Mouse (Mus musculus) kidney, embryonic 14.5 days (tissue): ENCODE data around the gene Gm17364. TPM values are rescaled to one million over a fixed set of nuclear protein-coding genes. Genes with fewer than 3 reads are reported as not detected.
"Not testable (repeated sequence)": the region's sequence is repeated elsewhere in the genome, so short reads cannot be mapped to it uniquely, and the experiment has no call there.

Source experiments
- ATAC-seq: fragments of 200-750 bp; cut with Nextera tagmentation; 2 replicates; pipeline ENCODE4 v1.8.0; 2017; ENCODE audit warnings: moderate number of reproducible peaks, mild to moderate bottlenecking, moderate TSS enrichment, moderate library complexity; ENCODE audit not compliant: low FRiP score, low TSS enrichment
- H3K27ac ChIP-seq: fragments of 300-500 bp; sonication (generic); 2 replicates; pipeline ENCODE4 v1.5.1; 2014; ENCODE audit warnings: low read depth, mild to moderate bottlenecking, low read length, moderate library complexity, mixed read lengths
- H3K27me3 ChIP-seq: fragments of 300-500 bp; sonication (generic); 2 replicates; pipeline ENCODE4 v1.6.1; 2014; ENCODE audit warnings: mild to moderate bottlenecking, low read length; ENCODE audit not compliant: control insufficient read depth, insufficient read depth
- H3K36me3 ChIP-seq: fragments of 300-500 bp; sonication (generic); 2 replicates; pipeline ENCODE4 v1.6.1; 2014; ENCODE audit warnings: low read length, mixed read lengths; ENCODE audit not compliant: control insufficient read depth, insufficient read depth
- H3K4me1 ChIP-seq: fragments of 300-500 bp; sonication (generic); 2 replicates; pipeline ENCODE4 v1.6.1; 2014; ENCODE audit warnings: low read length, mixed read lengths; ENCODE audit not compliant: control insufficient read depth, insufficient read depth
- H3K4me2 ChIP-seq: fragments of 300-500 bp; sonication (generic); replicated peaks from 2 replicates; pipeline ENCODE4 v1.6.1; 2014; ENCODE audit warnings: low read depth, mild to moderate bottlenecking, low read length
- H3K4me3 ChIP-seq: fragments of 300-500 bp; sonication (generic); 2 replicates; pipeline ENCODE4 v1.5.1; 2014; ENCODE audit warnings: mild to moderate bottlenecking, low read length
- H3K9ac ChIP-seq: fragments of 300-500 bp; sonication (generic); 2 replicates; pipeline ENCODE4 v1.6.1; 2014; ENCODE audit warnings: low read depth, mild to moderate bottlenecking, low read length, moderate library complexity
- H3K9me3 ChIP-seq: fragments of 300-500 bp; sonication (generic); 2 replicates; pipeline ENCODE4 v1.6.1; 2016; ENCODE audit warnings: low read length; ENCODE audit not compliant: control insufficient read depth
- WGBS: fragments of 180-500 bp; shearing (Covaris S2); extraction: QIAGEN DNeasy Blood & Tissue Kit; methylation state at CpG from one replicate; pipeline ENCODE4 v1.1.7; 2014; 5-methylcytosine and 5-hydroxymethylcytosine counted together
- polyA plus RNA-seq: library from polyadenylated mRNA; unstranded; fragments of >200 nt; fragmentation: Nextera tagmentation; extraction: Ambion mirVana; gene quantifications from 2 replicates; pipeline ENCODE4 v1.2.1, GENCODE M21; 2014

Gene Gm17364
- polyA plus RNA-seq, 1 experiment from 2014 or later = not detected

- Histone ChIP-seq H3K4me1 (no peaks in the 10 kb centered on the region), H3K4me3 (no peak overlapping the region), H3K9me3 (no peaks in the 10 kb centered on the region), H3K36me3 (no peaks in the 10 kb centered on the region), H3K27me3 (no peaks in the 10 kb centered on the region), H3K4me2 (no peak overlapping the region), H3K9ac (no peak overlapping the region), H3K27ac (no peak overlapping the region)
- WGBS = 92% methylated on average over 4 of the region's 4 CpGs
- ATAC-seq = no peak
Observed at GRCm38 (mm10) chr13:41257851-41258250, 15.9 kb downstream of the Gm17364 start.

GRCm38 (mm10) chr13:41256962-41257361, 16.8 kb downstream of the Gm17364 start:
- no peak overlapping the region for H3K27ac ChIP-seq
- no peaks in the 10 kb centered on the region for H3K36me3 ChIP-seq
- H3K9ac ChIP-seq = no peak overlapping the region
- no peaks in the 10 kb centered on the region for H3K27me3 ChIP-seq
- H3K4me3 ChIP-seq = no peak overlapping the region
- H3K4me2 ChIP-seq = no peak overlapping the region
- 96% methylated on average over 3 of the region's 3 CpGs for WGBS
- H3K9me3 ChIP-seq = no peaks in the 10 kb centered on the region
- H3K4me1 ChIP-seq = no peaks in the 10 kb centered on the region
- ATAC-seq = no peak

- Histone ChIP-seq H3K9ac (no peak overlapping the region), H3K27me3 (no peaks in the 10 kb centered on the region), H3K4me3 (no peak overlapping the region), H3K27ac (no peak overlapping the region), H3K9me3 (no peaks in the 10 kb centered on the region), H3K4me2 (no peak overlapping the region), H3K36me3 (no peaks in the 10 kb centered on the region), H3K4me1 (no peaks in the 10 kb centered on the region)
- WGBS = 92% methylated on average over 5 of the region's 5 CpGs
- no peak for ATAC-seq
Observed at GRCm38 (mm10) chr13:41256126-41256525, 17.7 kb downstream of the Gm17364 start.

GRCm38 (mm10) chr13:41252736-41253135, 21.0 kb downstream of the Gm17364 start:
- Histone ChIP-seq H3K36me3 (no peaks in the 10 kb centered on the region), H3K27me3 (no peaks in the 10 kb centered on the region), H3K27ac (no peak overlapping the region), H3K9ac (no peak overlapping the region), H3K4me1 (peaks cover 4% of the 10 kb centered on the region; the same call in 1 of the 2 replicates), H3K9me3 (no peaks in the 10 kb centered on the region), H3K4me3 (no peak overlapping the region), H3K4me2 (no peak overlapping the region)
- WGBS = 92% methylated on average over 7 of the region's 7 CpGs
- ATAC-seq = no peak

DNA sequence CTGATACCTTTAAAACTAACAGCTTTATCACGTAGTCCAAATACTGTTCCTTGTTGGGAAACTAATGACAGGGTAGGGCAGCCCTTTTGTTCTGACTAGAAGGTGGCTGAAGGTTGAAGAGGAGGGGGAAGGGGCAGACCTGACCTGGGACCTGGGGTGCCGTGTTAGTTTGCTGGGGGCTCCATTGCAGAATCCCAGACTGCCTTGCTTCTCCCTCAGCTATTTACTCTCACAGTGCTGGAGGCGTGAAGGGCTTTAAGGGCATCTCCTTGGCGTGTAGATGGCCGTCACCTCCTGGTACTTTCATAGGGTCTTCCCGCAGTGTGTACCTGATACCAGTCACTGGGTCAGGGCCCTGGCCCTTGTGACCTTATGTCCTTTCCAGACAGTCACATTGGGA, 21.6 kb downstream of the Gm17364 start:
- 63% methylated on average over 6 of the region's 6 CpGs for WGBS
- no peak overlapping the region for H3K4me2 ChIP-seq
- ATAC-seq = no peak

GRCm38 (mm10) chr13:41251667-41252066, 22.1 kb downstream of the Gm17364 start:
- Histone ChIP-seq H3K4me3 (no peak overlapping the region), H3K9ac (no peak overlapping the region), H3K4me1 (peaks cover 4% of the 10 kb centered on the region; the same call in 1 of the 2 replicates), H3K9me3 (no peaks in the 10 kb centered on the region), H3K36me3 (no peaks in the 10 kb centered on the region), H3K27ac (no peak overlapping the region), H3K4me2 (no peak overlapping the region), H3K27me3 (no peaks in the 10 kb centered on the region)
- 55% methylated on average over 5 of the region's 5 CpGs for WGBS
- no peak for ATAC-seq

More for the DNA sequence above, 21.6 kb downstream of the Gm17364 start:
- Histone ChIP-seq H3K36me3 (no peaks in the 10 kb centered on the region), H3K4me3 (no peak overlapping the region), H3K9ac (no peak overlapping the region), H3K9me3 (no peaks in the 10 kb centered on the region), H3K4me1 (peaks cover 4% of the 10 kb centered on the region; the same call in 1 of the 2 replicates), H3K27ac (no peak overlapping the region), H3K27me3 (no peaks in the 10 kb centered on the region)

DNA sequence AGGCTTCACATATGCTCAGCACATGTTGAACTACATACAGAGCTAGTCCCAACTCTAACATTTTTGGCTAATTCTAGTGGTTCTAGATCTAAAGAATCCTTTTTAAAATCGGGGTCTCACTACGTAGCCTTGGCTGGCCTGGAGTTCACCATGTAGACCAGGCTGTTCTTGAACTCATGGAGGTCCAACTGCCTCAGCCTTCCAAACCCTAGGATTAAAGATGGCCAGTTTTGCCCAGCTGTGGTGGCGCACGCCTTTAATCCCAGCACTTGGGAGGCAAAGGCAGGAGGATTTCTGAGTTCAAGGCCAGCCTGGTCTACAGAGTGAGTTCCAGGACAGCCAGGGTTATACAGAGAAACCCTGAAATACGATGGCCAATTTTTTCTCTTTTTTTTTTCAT, 22.5 kb downstream of the Gm17364 start:
- peak overlapping the region; percentile 71; the same call in 1 of the 2 replicates for H3K4me2 ChIP-seq
- H3K4me1 ChIP-seq, H3K4me3 ChIP-seq, H3K27me3 ChIP-seq, ATAC-seq, H3K36me3 ChIP-seq, H3K9ac ChIP-seq, H3K27ac ChIP-seq, H3K9me3 ChIP-seq: not testable (repeated sequence)
- WGBS = 97% methylated on average over 5 of the region's 5 CpGs

- Histone ChIP-seq H3K4me3 (peak overlapping the region; percentile 79), H3K27me3 (no peaks in the 10 kb centered on the region), H3K4me1 (peaks cover 4% of the 10 kb centered on the region; the same call in 1 of the 2 replicates), H3K9me3 (no peaks in the 10 kb centered on the region), H3K27ac (peak overlapping the region; percentile 76), H3K4me2 (peak overlapping the region; percentile 71), H3K36me3 (no peaks in the 10 kb centered on the region), H3K9ac (peak overlapping the region; percentile 83)
- no peak for ATAC-seq
- 2% methylated on average over 27 of the region's 27 CpGs for WGBS
Observed at GRCm38 (mm10) chr13:41250318-41250981, 23.3 kb downstream of the Gm17364 start.

DNA sequence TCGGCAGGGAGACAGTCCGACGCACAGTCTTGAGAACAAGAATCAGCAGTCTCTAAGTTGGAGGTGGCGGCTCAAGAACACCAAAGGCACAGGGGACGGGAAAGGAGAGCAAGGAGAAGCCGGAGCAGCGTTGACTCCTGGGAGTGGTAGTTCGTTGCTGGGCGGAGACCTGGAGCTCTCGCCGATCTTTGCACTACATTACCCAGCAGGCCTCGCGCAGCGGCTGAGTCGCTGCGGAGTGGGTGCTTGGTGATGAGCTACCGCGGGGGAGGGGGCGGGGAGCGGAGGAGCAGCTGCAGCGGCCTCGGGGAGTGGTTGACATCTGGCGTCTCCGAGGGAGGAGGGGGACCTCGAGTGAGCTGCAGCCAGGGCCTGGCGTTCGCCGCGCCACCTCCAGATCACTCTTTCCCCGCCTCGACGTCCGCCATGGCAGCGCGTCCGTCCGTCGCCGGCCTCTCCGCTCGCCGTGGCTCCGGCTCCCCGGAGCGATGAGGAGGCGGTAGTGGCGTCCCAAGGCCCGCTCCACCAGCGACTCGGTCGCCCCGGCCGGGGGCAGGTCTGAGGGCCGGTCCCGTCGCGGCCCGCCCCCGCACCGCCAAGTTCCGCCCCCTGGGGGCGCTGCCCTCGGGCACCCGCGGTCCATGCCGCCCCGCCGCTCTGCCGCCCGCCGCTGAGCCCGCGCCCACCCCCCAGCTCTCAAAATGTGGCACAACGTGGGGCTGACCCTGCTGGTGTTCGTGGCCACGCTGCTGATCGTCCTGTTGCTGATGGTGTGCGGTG, 24.0 kb downstream of the Gm17364 start, which contains the start of gene Smim13:
Gene Smim13, plus strand, starts transcription at position 307 of the 780 bp plus-strand sequence.
- Histone ChIP-seq H3K36me3 (no peaks in the 10 kb centered on the region), H3K4me2 (peak within 1 kb of the TSS; percentile 71), H3K27ac (peak within 1 kb of the TSS; percentile 76), H3K9me3 (no peaks in the 10 kb centered on the region), H3K9ac (peak within 1 kb of the TSS; percentile 83), H3K4me1 (peaks cover 4% of the 10 kb centered on the region; the same call in 1 of the 2 replicates), H3K27me3 (no peaks in the 10 kb centered on the region), H3K4me3 (peak within 1 kb of the TSS; percentile 79)
- peak; percentile 97 for ATAC-seq
- under 1% methylated on average over 58 of the region's 78 CpGs for WGBS
